Mouse (Mus musculus) adrenal gland (tissue): ENCODE results near the gene Dgkd.

ENCODE experiments used
- intact Hi-C: fragments of 180-260 bp; cut with DNase I; formaldehyde crosslinking; loops from one replicate; pipeline ENCODE4 v1.15.1; 2025

Gene Dgkd

GRCm38 (mm10) chr1:87848237-87848996, 4.7 kb upstream of the Dgkd start:
- intact Hi-C loops = no loop called here

GRCm38 (mm10) chr1:87849278-87849677, 3.8 kb upstream of the Dgkd start:
- intact Hi-C loops = no loop called here

- intact Hi-C loops = loop anchor here (5.0 kb wide), 1 partner anchor 54 kb away; no protein-coding TSS in a partner anchor
Measured at GRCm38 (mm10) chr1:87851344-87851743, 1.7 kb upstream of the Dgkd start.

GRCm38 (mm10) chr1:87852081-87852790, 851 bp upstream of the Dgkd start:
- intact Hi-C loops = loop anchor here (5.0 kb wide), 1 partner anchor 55 kb away; no protein-coding TSS in a partner anchor

- intact Hi-C loops = loop anchor here (5.0 kb wide), 1 partner anchor 56 kb away; no protein-coding TSS in a partner anchor
Measured at GRCm38 (mm10) chr1:87853601-87854361, 694 bp downstream of the Dgkd start.

- intact Hi-C loops = loop anchor here (5.0 kb wide), 1 partner anchor 57 kb away; no protein-coding TSS in a partner anchor
Measured at GRCm38 (mm10) chr1:87854411-87854810, 1.3 kb downstream of the Dgkd start.

GRCm38 (mm10) chr1:87854851-87855251, 1.8 kb downstream of the Dgkd start:
- intact Hi-C loops = loop anchor here (5.0 kb wide), 2 partner anchors 42 to 58 kb away; no protein-coding TSS in a partner anchor

- intact Hi-C loops = loop anchor here (5.0 kb wide), 1 partner anchor 42 kb away; no protein-coding TSS in a partner anchor
Measured at GRCm38 (mm10) chr1:87855522-87855921, 2.4 kb downstream of the Dgkd start.

GRCm38 (mm10) chr1:87856823-87857222, 3.7 kb downstream of the Dgkd start:
- intact Hi-C loops = loop anchor here (5.0 kb wide), 1 partner anchor 40 kb away; no protein-coding TSS in a partner anchor

GRCm38 (mm10) chr1:87858031-87858430, 4.9 kb downstream of the Dgkd start:
- intact Hi-C loops = loop anchor here (5.0 kb wide), 1 partner anchor 39 kb away; no protein-coding TSS in a partner anchor

- intact Hi-C loops = loop anchor here (5.0 kb wide), 1 partner anchor 39 kb away; no protein-coding TSS in a partner anchor
Measured at GRCm38 (mm10) chr1:87858529-87858928, 5.4 kb downstream of the Dgkd start.

GRCm38 (mm10) chr1:87863602-87864001, 10.5 kb downstream of the Dgkd start:
- intact Hi-C loops = no loop called here

GRCm38 (mm10) chr1:87864889-87865288, 11.8 kb downstream of the Dgkd start:
- intact Hi-C loops = no loop called here

GRCm38 (mm10) chr1:87866672-87867071, 13.6 kb downstream of the Dgkd start:
- intact Hi-C loops = no loop called here

GRCm38 (mm10) chr1:87871546-87871945, 18.5 kb downstream of the Dgkd start:
- intact Hi-C loops = no loop called here

GRCm38 (mm10) chr1:87873081-87873480, 20.0 kb downstream of the Dgkd start:
- intact Hi-C loops = no loop called here

GRCm38 (mm10) chr1:87876065-87876464, 23.0 kb downstream of the Dgkd start:
- intact Hi-C loops = no loop called here

- intact Hi-C loops = no loop called here
Measured at GRCm38 (mm10) chr1:87877552-87878283, 24.6 kb downstream of the Dgkd start.

GRCm38 (mm10) chr1:87879034-87879433, 25.9 kb downstream of the Dgkd start:
- intact Hi-C loops = no loop called here

- intact Hi-C loops = no loop called here
Measured at GRCm38 (mm10) chr1:87879494-87880325, 26.6 kb downstream of the Dgkd start.
